Mouse (Mus musculus): ENCODE results near the gene Faim2. TPM values are rescaled to one million over a fixed set of nuclear protein-coding genes. Genes with fewer than 3 reads are reported as not detected.

The Faim2 gene
- polyA plus RNA-seq, 1 experiment from 2014 or later = 0.08 TPM

- no peak overlapping the region for H3K27ac ChIP-seq
- H3K4me3 ChIP-seq = no peak overlapping the region
- peaks cover 28% of the 10 kb centered on the region for H3K4me1 ChIP-seq
- 65% methylated on average over 15 of the region's 15 CpGs for WGBS (ENCODE audit: insufficient replicate concordance)
- no peaks in the 10 kb centered on the region for H3K9me3 ChIP-seq (replicated peaks)
- ATAC-seq = no peak
- no peak overlapping the region for H3K4me2 ChIP-seq
- no peak overlapping the region for H3K9ac ChIP-seq
- no peaks in the 10 kb centered on the region for H3K36me3 ChIP-seq
- H3K27me3 ChIP-seq (replicated peaks) = peaks cover 11% of the 10 kb centered on the region; the same call in 1 of the 2 replicates
These were observed 22.5 kb downstream of the Faim2 start for GRCm38 (mm10) chr15:99505324-99506095.

GRCm38 (mm10) chr15:99503256-99503655, 24.7 kb downstream of the Faim2 start:
- Histone ChIP-seq H3K4me3 (no peak overlapping the region), H3K36me3 (no peaks in the 10 kb centered on the region), H3K9ac (no peak overlapping the region), H3K4me2 (no peak overlapping the region), H3K27ac (no peak overlapping the region), H3K9me3 (replicated peaks) (no peaks in the 10 kb centered on the region), H3K27me3 (replicated peaks) (peaks cover 24% of the 10 kb centered on the region; the same call in 1 of the 2 replicates), H3K4me1 (peaks cover 51% of the 10 kb centered on the region)
- WGBS (ENCODE audit: insufficient replicate concordance) = 72% methylated on average over 5 of the region's 5 CpGs
- no peak for ATAC-seq

- Histone ChIP-seq H3K4me1 (peaks cover 54% of the 10 kb centered on the region), H3K9me3 (replicated peaks) (no peaks in the 10 kb centered on the region), H3K27me3 (replicated peaks) (peaks cover 25% of the 10 kb centered on the region; the same call in 1 of the 2 replicates), H3K9ac (no peak overlapping the region), H3K4me3 (no peak overlapping the region), H3K4me2 (no peak overlapping the region), H3K36me3 (no peaks in the 10 kb centered on the region), H3K27ac (0 out of 2 replicates have a peak overlapping the region, but pooled peaks have one; percentile 40)
- no peak for ATAC-seq
- WGBS (ENCODE audit: insufficient replicate concordance) = 60% methylated on average over 12 of the region's 12 CpGs
These were observed 25.6 kb downstream of the Faim2 start for GRCm38 (mm10) chr15:99502311-99502831.

- Histone ChIP-seq H3K36me3 (no peaks in the 10 kb centered on the region), H3K4me1 (peaks cover 54% of the 10 kb centered on the region), H3K9ac (no peak overlapping the region), H3K27me3 (replicated peaks) (peaks cover 25% of the 10 kb centered on the region; the same call in 1 of the 2 replicates), H3K4me2 (no peak overlapping the region), H3K27ac (no peak overlapping the region), H3K4me3 (no peak overlapping the region), H3K9me3 (replicated peaks) (no peaks in the 10 kb centered on the region)
- ATAC-seq = no peak
- 65% methylated on average over 20 of the region's 20 CpGs for WGBS (ENCODE audit: insufficient replicate concordance)
These were observed 26.4 kb downstream of the Faim2 start for GRCm38 (mm10) chr15:99501292-99502260.

GRCm38 (mm10) chr15:99500320-99500719, 27.6 kb downstream of the Faim2 start:
- H3K9me3 ChIP-seq (replicated peaks) = no peaks in the 10 kb centered on the region
- H3K36me3 ChIP-seq = no peaks in the 10 kb centered on the region
- 22% methylated on average over 5 of the region's 5 CpGs for WGBS (ENCODE audit: insufficient replicate concordance)
- peaks cover 46% of the 10 kb centered on the region for H3K4me1 ChIP-seq
- no peak overlapping the region for H3K9ac ChIP-seq
- peaks cover 25% of the 10 kb centered on the region; the same call in 1 of the 2 replicates for H3K27me3 ChIP-seq (replicated peaks)
- no peak overlapping the region for H3K4me2 ChIP-seq
- ATAC-seq = no peak
- H3K27ac ChIP-seq = no peak overlapping the region
- no peak overlapping the region for H3K4me3 ChIP-seq

- peaks cover 46% of the 10 kb centered on the region for H3K4me1 ChIP-seq
- WGBS (ENCODE audit: insufficient replicate concordance) = 40% methylated on average over 6 of the region's 6 CpGs
These were observed 28.2 kb downstream of the Faim2 start for GRCm38 (mm10) chr15:99499726-99500125.

GRCm38 (mm10) chr15:99498781-99499180, 29.2 kb downstream of the Faim2 start:
- H3K4me1 ChIP-seq = peaks cover 46% of the 10 kb centered on the region
- H3K36me3 ChIP-seq = no peaks in the 10 kb centered on the region
- H3K27ac ChIP-seq = no peak overlapping the region
- no peaks in the 10 kb centered on the region for H3K9me3 ChIP-seq (replicated peaks)
- ATAC-seq = peak; percentile 14; the same call in 1 of the 2 replicates
- no peak overlapping the region for H3K9ac ChIP-seq
- 41% methylated on average over 4 of the region's 4 CpGs for WGBS (ENCODE audit: insufficient replicate concordance)
- no peak overlapping the region for H3K4me3 ChIP-seq
- peaks cover 39% of the 10 kb centered on the region; the same call in 1 of the 2 replicates for H3K27me3 ChIP-seq (replicated peaks)
- H3K4me2 ChIP-seq = no peak overlapping the region

More at GRCm38 (mm10) chr15:99499726-99500125, 28.2 kb downstream of the Faim2 start:
- no peak overlapping the region for H3K4me2 ChIP-seq
- H3K27me3 ChIP-seq (replicated peaks) = peaks cover 30% of the 10 kb centered on the region; the same call in 1 of the 2 replicates
- H3K9me3 ChIP-seq (replicated peaks) = no peaks in the 10 kb centered on the region
- no peak overlapping the region for H3K27ac ChIP-seq
- no peak for ATAC-seq
- H3K36me3 ChIP-seq = no peaks in the 10 kb centered on the region
- H3K4me3 ChIP-seq = no peak overlapping the region
- H3K9ac ChIP-seq = no peak overlapping the region

GRCm38 (mm10) chr15:99498356-99498755, 29.6 kb downstream of the Faim2 start:
- no peak overlapping the region for H3K9ac ChIP-seq
- ATAC-seq = no peak
- WGBS (ENCODE audit: insufficient replicate concordance) = 68% methylated on average over 4 of the region's 4 CpGs
- no peak overlapping the region for H3K4me3 ChIP-seq
- H3K9me3 ChIP-seq (replicated peaks) = no peaks in the 10 kb centered on the region
- H3K36me3 ChIP-seq = no peaks in the 10 kb centered on the region
- H3K4me2 ChIP-seq = no peak overlapping the region
- peaks cover 46% of the 10 kb centered on the region for H3K4me1 ChIP-seq
- H3K27ac ChIP-seq = no peak overlapping the region
- H3K27me3 ChIP-seq (replicated peaks) = peaks cover 40% of the 10 kb centered on the region; the same call in 1 of the 2 replicates

GRCm38 (mm10) chr15:99497527-99498242, 30.3 kb downstream of the Faim2 start:
- ATAC-seq = no peak
- H3K27ac ChIP-seq = no peak overlapping the region
- WGBS (ENCODE audit: insufficient replicate concordance) = 40% methylated on average over 12 of the region's 12 CpGs

GRCm38 (mm10) chr15:99497061-99497460, 30.9 kb downstream of the Faim2 start:
- H3K9me3 ChIP-seq (replicated peaks) = no peaks in the 10 kb centered on the region
- H3K36me3 ChIP-seq = no peaks in the 10 kb centered on the region
- no peak for ATAC-seq
- whole genome bisulfite sequencing (ENCODE audit: insufficient replicate concordance) = 8% methylated on average over 4 of the region's 4 CpGs
- peaks cover 51% of the 10 kb centered on the region for H3K27me3 ChIP-seq (replicated peaks)
- no peak overlapping the region for H3K9ac ChIP-seq
- H3K4me2 ChIP-seq = no peak overlapping the region
- H3K4me3 ChIP-seq = no peak overlapping the region
- peaks cover 40% of the 10 kb centered on the region for H3K4me1 ChIP-seq
- H3K27ac ChIP-seq = no peak overlapping the region

More at GRCm38 (mm10) chr15:99497527-99498242, 30.3 kb downstream of the Faim2 start:
- Histone ChIP-seq H3K36me3 (no peaks in the 10 kb centered on the region), H3K9me3 (replicated peaks) (no peaks in the 10 kb centered on the region), H3K4me1 (peaks cover 46% of the 10 kb centered on the region), H3K4me2 (no peak overlapping the region), H3K4me3 (no peak overlapping the region), H3K27me3 (replicated peaks) (peaks cover 45% of the 10 kb centered on the region), H3K9ac (no peak overlapping the region)

GRCm38 (mm10) chr15:99484745-99485144, 43.2 kb downstream of the Faim2 start:
- no peak overlapping the region for H3K4me3 ChIP-seq
- H3K27me3 ChIP-seq (replicated peaks) = peaks cover 17% of the 10 kb centered on the region
- no peak overlapping the region for H3K4me2 ChIP-seq
- H3K4me1 ChIP-seq = no peaks in the 10 kb centered on the region
- no peak overlapping the region for H3K27ac ChIP-seq
- no peaks in the 10 kb centered on the region for H3K9me3 ChIP-seq (replicated peaks)
- ATAC-seq = no peak
- no peak overlapping the region for H3K9ac ChIP-seq
- no peaks in the 10 kb centered on the region for H3K36me3 ChIP-seq
- 42% methylated on average over 6 of the region's 6 CpGs for WGBS (ENCODE audit: insufficient replicate concordance)
